Mouse (Mus musculus) liver, postnatal 0 days (tissue): ENCODE results near the gene Tmem117. TPM values are rescaled to one million over a fixed set of nuclear protein-coding genes. Genes with fewer than 3 reads are reported as not detected.

Source experiments
- ATAC-seq: fragments of 200-750 bp; cut with Nextera tagmentation; 2 replicates; pipeline ENCODE4 v1.8.0; 2017; ENCODE audit warnings: mild to moderate bottlenecking, moderate library complexity
- DNase-seq: peaks from one replicate; pipeline ENCODE4 v3.0.0-alpha.2; 2016
- H3K27ac ChIP-seq: fragments of 300-500 bp; sonication (generic); 2 replicates; pipeline ENCODE4 v1.5.1; 2014; ENCODE audit warnings: antibody characterized with exemption, moderate library complexity, mild to moderate bottlenecking, low read depth
- H3K27me3 ChIP-seq: fragments of 300-500 bp; sonication (generic); 2 replicates; pipeline ENCODE4 v1.6.1; 2014; ENCODE audit warnings: low read length, control low read depth, mixed read lengths; ENCODE audit not compliant: insufficient read depth
- H3K36me3 ChIP-seq: fragments of 300-500 bp; sonication (generic); replicated peaks from 2 replicates; pipeline ENCODE4 v1.6.1; 2014; ENCODE audit warnings: mild to moderate bottlenecking, control low read depth, low read length, moderate library complexity, mixed read lengths; ENCODE audit not compliant: insufficient read depth
- H3K4me1 ChIP-seq: fragments of 300-500 bp; sonication (generic); 2 replicates; pipeline ENCODE4 v1.6.1; 2014; ENCODE audit warnings: antibody characterized with exemption, mild to moderate bottlenecking, control low read depth; ENCODE audit not compliant: insufficient read depth
- H3K4me2 ChIP-seq: fragments of 300-500 bp; sonication (generic); 2 replicates; pipeline ENCODE4 v1.6.1; 2014; ENCODE audit warnings: low read depth, mild to moderate bottlenecking, low read length, moderate library complexity, mixed read lengths
- H3K4me3 ChIP-seq: fragments of 300-500 bp; sonication (generic); 2 replicates; pipeline ENCODE4 v1.5.1; 2014; ENCODE audit warnings: low read depth, low read length
- H3K9ac ChIP-seq: fragments of 300-500 bp; sonication (generic); replicated peaks from 2 replicates; pipeline ENCODE4 v1.6.1; 2014; ENCODE audit warnings: mild to moderate bottlenecking, moderate library complexity
- H3K9me3 ChIP-seq: fragments of 300-500 bp; sonication (generic); 2 replicates; pipeline ENCODE4 v1.6.1; 2016; ENCODE audit warnings: mild to moderate bottlenecking, control low read depth, low read length, mixed read lengths
- CTCF ChIP-seq: sonication (generic); IDR thresholded peaks from 2 replicates; pipeline ENCODE4 v1.5.1; 2016; ENCODE audit warnings: antibody characterized with exemption, low read depth
- EP300 ChIP-seq: IDR thresholded peaks from 2 replicates; pipeline ENCODE4 v1.6.1; 2016; ENCODE audit warnings: antibody characterized with exemption, low read depth, mild to moderate bottlenecking
- WGBS: fragments of 180-500 bp; shearing (Covaris S2); extraction: QIAGEN DNeasy Blood & Tissue Kit; methylation state at CpG from one replicate; pipeline ENCODE4 v1.1.7; 2014; ENCODE audit not compliant: insufficient replicate concordance; 5-methylcytosine and 5-hydroxymethylcytosine counted together
- polyA plus RNA-seq: library from polyadenylated mRNA; unstranded; fragments of >200 nt; fragmentation: Nextera tagmentation; extraction: Ambion mirVana; gene quantifications from 2 replicates; pipeline ENCODE4 v1.2.1, GENCODE M21; 2015

The Tmem117 gene
- 0.24 TPM in 1 of 2 replicates, not detected in the other for polyA plus RNA-seq

GRCm38 (mm10) chr15:94628830-94629601 is at the start of gene Tmem117:
Tmem117 (plus strand) TSS chr15:94629232.
- H3K9ac ChIP-seq: peak within 1 kb of the TSS; percentile 34; the same call in 1 of the 2 replicates
- 1% methylated on average over 62 of the region's 96 CpGs for WGBS
- DNase-seq (peak; percentile 21), ATAC-seq (peak; percentile 55; the same call in 1 of the 2 replicates)
- H3K27ac ChIP-seq: no peak within 1 kb of the TSS
- no peaks in the 10 kb centered on the region for H3K4me1 ChIP-seq
- peak within 1 kb of the TSS; percentile 43 for H3K4me3 ChIP-seq
- peaks cover 28% of the 10 kb centered on the region for H3K27me3 ChIP-seq
- no peaks in the 10 kb centered on the region for H3K36me3 ChIP-seq
- H3K4me2 ChIP-seq: peak within 1 kb of the TSS; percentile 76
- H3K9me3 ChIP-seq: no peaks in the 10 kb centered on the region
- no peak for TF ChIP-seq CTCF
- TF ChIP-seq EP300: no peak

- H3K4me1 ChIP-seq: no peaks in the 10 kb centered on the region
- peaks cover 68% of the 10 kb centered on the region for H3K36me3 ChIP-seq
- H3K4me3 ChIP-seq: no peak overlapping the region
- TF ChIP-seq EP300 (no peak), CTCF (no peak)
- H3K27ac ChIP-seq: no peak overlapping the region
- 76% methylated on average over 7 of the region's 7 CpGs for WGBS
- peak; percentile 27; the same call in 1 of the 2 replicates for ATAC-seq
- H3K27me3 ChIP-seq: no peaks in the 10 kb centered on the region
- no peak for DNase-seq
- no peaks in the 10 kb centered on the region for H3K9me3 ChIP-seq
- no peak overlapping the region for H3K4me2 ChIP-seq
- no peak overlapping the region for H3K9ac ChIP-seq
Observed at GRCm38 (mm10) chr15:94582000-94582593, 46.9 kb upstream of the Tmem117 start.

GRCm38 (mm10) chr15:94583153-94583552 is 45.9 kb upstream of the Tmem117 start:
- no peak overlapping the region for H3K4me2 ChIP-seq
- no peak for ATAC-seq
- no peak overlapping the region for H3K9ac ChIP-seq
- WGBS: 92% methylated on average over 10 of the region's 10 CpGs
- no peak overlapping the region for H3K27ac ChIP-seq
- DNase-seq: no peak
- H3K9me3 ChIP-seq: no peaks in the 10 kb centered on the region
- H3K4me3 ChIP-seq: no peak overlapping the region
- peaks cover 65% of the 10 kb centered on the region for H3K36me3 ChIP-seq
- peaks cover 4% of the 10 kb centered on the region; the same call in 1 of the 2 replicates for H3K4me1 ChIP-seq
- TF ChIP-seq EP300: no peak
- no peak for TF ChIP-seq CTCF
- no peaks in the 10 kb centered on the region for H3K27me3 ChIP-seq

GRCm38 (mm10) chr15:94584738-94585137 is 44.3 kb upstream of the Tmem117 start:
- Histone ChIP-seq H3K27ac (no peak overlapping the region), H3K4me3 (no peak overlapping the region), H3K9ac (no peak overlapping the region), H3K36me3 (peaks cover 60% of the 10 kb centered on the region), H3K4me2 (no peak overlapping the region), H3K4me1 (peaks cover 5% of the 10 kb centered on the region; the same call in 1 of the 2 replicates), H3K9me3 (no peaks in the 10 kb centered on the region), H3K27me3 (no peaks in the 10 kb centered on the region)
- WGBS: 85% methylated on average over 4 of the region's 4 CpGs
- ATAC-seq (no peak), DNase-seq (no peak)
- no peak for TF ChIP-seq EP300
- TF ChIP-seq CTCF: peak; percentile 43

- ATAC-seq (no peak), DNase-seq (no peak)
- Histone ChIP-seq H3K4me1 (peaks cover 11% of the 10 kb centered on the region), H3K36me3 (peaks cover 32% of the 10 kb centered on the region), H3K4me2 (peak overlapping the region; percentile 85), H3K9me3 (no peaks in the 10 kb centered on the region), H3K4me3 (peak overlapping the region; percentile 100), H3K27ac (no peak overlapping the region), H3K9ac (peak overlapping the region; percentile 32; the same call in 1 of the 2 replicates), H3K27me3 (no peaks in the 10 kb centered on the region)
- no peak for TF ChIP-seq CTCF
- TF ChIP-seq EP300: no peak
- WGBS: 71% methylated on average over 9 of the region's 9 CpGs
Observed at GRCm38 (mm10) chr15:94587826-94588715, 41.0 kb upstream of the Tmem117 start.
